Mouse (Mus musculus): ENCODE measurements around the gene Lect2. TPM values are rescaled to one million over a fixed set of nuclear protein-coding genes. Genes with fewer than 3 reads are reported as not detected.

The Lect2 gene
- polyA plus RNA-seq, 1 experiment from 2014 or later: not detected

- Histone ChIP-seq H3K27ac (no peak overlapping the region), H3K36me3 (no peaks in the 10 kb centered on the region), H3K4me1 (peaks cover 32% of the 10 kb centered on the region), H3K9me3 (no peaks in the 10 kb centered on the region), H3K27me3 (replicated peaks) (no peaks in the 10 kb centered on the region), H3K4me2 (replicated peaks) (no peak overlapping the region), H3K4me3 (no peak overlapping the region), H3K9ac (no peak overlapping the region)
- WGBS: 68% methylated on average over 5 of the region's 5 CpGs
- ATAC-seq (ENCODE audit: low FRiP score, low read depth): no peak
These were observed 32.1 kb upstream of the Lect2 start for GRCm38 (mm10) chr13:56580450-56580849.

DNA sequence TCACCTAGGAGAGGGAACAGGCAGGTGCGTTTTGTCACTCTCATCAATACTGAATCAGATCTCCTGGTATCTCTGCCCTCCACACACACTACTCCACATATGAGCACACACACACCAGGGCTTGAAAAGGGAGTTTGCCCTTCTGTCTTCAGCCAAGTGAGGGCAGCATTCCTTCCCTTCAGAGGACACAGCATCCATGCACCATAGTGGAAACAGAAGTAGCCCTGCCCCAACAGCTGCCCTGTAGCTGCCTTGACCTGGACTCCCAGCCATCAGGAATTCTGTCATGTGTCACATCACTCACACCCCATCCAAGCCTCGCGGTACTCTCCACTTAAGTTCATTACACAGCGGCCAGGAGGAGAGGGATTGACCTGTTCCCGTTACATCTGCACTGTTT is 29.8 kb upstream of the Lect2 start:
- 82% methylated on average over 5 of the region's 5 CpGs for WGBS
- H3K27me3 ChIP-seq (replicated peaks): no peaks in the 10 kb centered on the region
- H3K4me1 ChIP-seq: peaks cover 30% of the 10 kb centered on the region
- no peak overlapping the region for H3K9ac ChIP-seq
- no peak overlapping the region for H3K4me3 ChIP-seq
- no peaks in the 10 kb centered on the region for H3K9me3 ChIP-seq
- H3K27ac ChIP-seq: no peak overlapping the region
- no peak overlapping the region for H3K4me2 ChIP-seq (replicated peaks)
- no peak for ATAC-seq (ENCODE audit: low FRiP score, low read depth)
- H3K36me3 ChIP-seq: no peaks in the 10 kb centered on the region

DNA sequence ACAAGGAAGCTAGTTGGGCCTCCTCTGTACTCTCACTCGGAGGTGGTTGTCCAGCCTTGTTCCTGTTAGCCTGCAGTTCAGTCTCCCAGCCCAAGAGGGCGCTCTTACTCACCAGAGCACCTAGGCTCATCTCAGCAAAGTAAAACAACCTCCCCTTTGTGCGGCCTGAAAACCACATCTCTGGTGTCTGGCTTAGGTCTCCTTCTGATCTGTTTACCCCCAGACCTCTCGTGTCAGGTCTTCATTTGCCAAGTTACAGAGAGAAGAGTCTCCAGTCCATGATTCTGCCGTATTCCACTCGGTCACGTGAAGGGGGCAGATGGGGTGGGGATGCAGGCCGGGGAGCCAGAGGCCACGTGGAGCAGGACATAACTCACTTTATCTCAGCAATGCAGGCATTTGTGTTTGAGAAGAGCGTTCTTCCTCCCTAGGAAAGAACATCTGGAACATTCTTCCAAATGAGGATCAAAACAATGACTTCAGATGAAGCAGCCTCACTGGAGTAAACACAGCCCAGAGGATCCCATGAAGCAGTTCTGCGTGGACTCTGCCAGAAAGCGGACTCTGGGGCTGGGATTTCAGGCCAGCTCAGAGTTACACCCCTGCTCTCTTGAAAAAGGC is 27.5 kb upstream of the Lect2 start:
- no peak overlapping the region for H3K27ac ChIP-seq
- ATAC-seq (ENCODE audit: low FRiP score, low read depth): no peak
- H3K9ac ChIP-seq: no peak overlapping the region
- H3K4me2 ChIP-seq (replicated peaks): no peak overlapping the region
- no peaks in the 10 kb centered on the region for H3K36me3 ChIP-seq
- peaks cover 8% of the 10 kb centered on the region for H3K4me1 ChIP-seq
- H3K27me3 ChIP-seq (replicated peaks): no peaks in the 10 kb centered on the region
- WGBS: 56% methylated on average over 12 of the region's 12 CpGs
- H3K4me3 ChIP-seq: no peak overlapping the region
- no peaks in the 10 kb centered on the region for H3K9me3 ChIP-seq

DNA sequence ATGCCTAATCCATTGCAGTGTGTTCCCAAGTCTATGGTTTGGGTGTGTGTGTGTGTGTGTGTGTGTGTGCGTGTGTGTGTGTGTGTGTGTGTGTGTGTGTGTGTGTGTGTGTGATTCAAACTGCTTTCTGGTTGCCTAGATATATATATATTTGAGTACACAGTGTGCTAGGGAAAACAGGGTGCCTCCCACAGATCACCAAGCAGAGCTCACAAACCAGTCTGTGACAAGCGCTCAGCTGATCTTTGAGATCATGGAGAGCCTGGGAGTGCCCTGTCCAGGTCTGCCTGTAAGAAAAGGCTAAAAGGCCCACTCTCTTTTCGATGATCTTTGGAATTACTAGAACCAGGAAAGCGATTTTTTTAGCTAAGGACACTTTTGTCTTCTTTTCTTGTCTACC is 26.8 kb upstream of the Lect2 start:
- ATAC-seq (ENCODE audit: low FRiP score, low read depth): no peak
- no peak overlapping the region for H3K27ac ChIP-seq
- H3K27me3 ChIP-seq (replicated peaks): no peaks in the 10 kb centered on the region
- H3K4me3 ChIP-seq: no peak overlapping the region
- H3K36me3 ChIP-seq: no peaks in the 10 kb centered on the region
- no peak overlapping the region for H3K9ac ChIP-seq
- 78% methylated on average over 4 of the region's 4 CpGs for WGBS
- 0 out of 2 replicates have a peak, but pooled peaks cover 7% of the 10 kb centered on the region for H3K4me1 ChIP-seq
- no peaks in the 10 kb centered on the region for H3K9me3 ChIP-seq
- no peak overlapping the region for H3K4me2 ChIP-seq (replicated peaks)

- WGBS: 92% methylated on average over 8 of the region's 8 CpGs
- Histone ChIP-seq H3K27ac (no peak overlapping the region), H3K9ac (no peak overlapping the region)
These were observed 23.3 kb upstream of the Lect2 start for GRCm38 (mm10) chr13:56571645-56572044.

GRCm38 (mm10) chr13:56566336-56566735 is 18.0 kb upstream of the Lect2 start:
- no peaks in the 10 kb centered on the region for H3K27me3 ChIP-seq (replicated peaks)
- H3K4me2 ChIP-seq (replicated peaks): no peak overlapping the region
- 0 out of 2 replicates have a peak, but pooled peaks cover 4% of the 10 kb centered on the region for H3K4me1 ChIP-seq
- H3K27ac ChIP-seq: no peak overlapping the region
- no peak for ATAC-seq (ENCODE audit: low FRiP score, low read depth)
- no peak overlapping the region for H3K9ac ChIP-seq
- WGBS: 60% methylated on average over 10 of the region's 10 CpGs
- no peak overlapping the region for H3K4me3 ChIP-seq
- no peaks in the 10 kb centered on the region for H3K36me3 ChIP-seq
- no peaks in the 10 kb centered on the region for H3K9me3 ChIP-seq

More at GRCm38 (mm10) chr13:56571645-56572044, 23.3 kb upstream of the Lect2 start:
- Histone ChIP-seq H3K36me3 (no peaks in the 10 kb centered on the region), H3K4me1 (0 out of 2 replicates have a peak, but pooled peaks cover 7% of the 10 kb centered on the region), H3K4me3 (no peak overlapping the region), H3K27me3 (replicated peaks) (no peaks in the 10 kb centered on the region), H3K4me2 (replicated peaks) (no peak overlapping the region), H3K9me3 (no peaks in the 10 kb centered on the region)
- ATAC-seq (ENCODE audit: low FRiP score, low read depth): no peak

DNA sequence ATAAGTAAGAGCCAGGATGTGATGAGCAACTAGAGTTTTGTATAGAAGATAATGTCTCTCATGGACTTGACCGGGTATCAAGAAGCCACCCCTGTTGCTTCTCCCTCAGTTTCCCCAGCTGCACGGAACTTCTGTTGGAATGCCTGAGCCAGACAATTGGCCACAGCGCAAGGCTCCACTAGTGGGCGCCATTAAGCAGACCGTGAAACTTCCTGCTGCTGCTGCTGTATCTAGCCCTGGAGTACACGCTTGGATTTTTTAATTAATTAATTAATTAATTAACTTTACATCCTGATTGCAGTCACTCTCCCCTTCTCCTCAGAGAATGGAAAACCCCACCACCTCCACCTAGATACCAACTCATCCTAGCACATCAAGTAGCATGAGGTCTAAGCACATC is 14.8 kb upstream of the Lect2 start:
- Histone ChIP-seq H3K27me3 (replicated peaks) (no peaks in the 10 kb centered on the region), H3K27ac (no peak overlapping the region), H3K9me3 (no peaks in the 10 kb centered on the region), H3K36me3 (no peaks in the 10 kb centered on the region), H3K9ac (no peak overlapping the region), H3K4me2 (replicated peaks) (no peak overlapping the region), H3K4me1 (0 out of 2 replicates have a peak, but pooled peaks cover 6% of the 10 kb centered on the region), H3K4me3 (no peak overlapping the region)
- 46% methylated on average over 6 of the region's 6 CpGs for WGBS
- ATAC-seq (ENCODE audit: low FRiP score, low read depth): no peak

DNA sequence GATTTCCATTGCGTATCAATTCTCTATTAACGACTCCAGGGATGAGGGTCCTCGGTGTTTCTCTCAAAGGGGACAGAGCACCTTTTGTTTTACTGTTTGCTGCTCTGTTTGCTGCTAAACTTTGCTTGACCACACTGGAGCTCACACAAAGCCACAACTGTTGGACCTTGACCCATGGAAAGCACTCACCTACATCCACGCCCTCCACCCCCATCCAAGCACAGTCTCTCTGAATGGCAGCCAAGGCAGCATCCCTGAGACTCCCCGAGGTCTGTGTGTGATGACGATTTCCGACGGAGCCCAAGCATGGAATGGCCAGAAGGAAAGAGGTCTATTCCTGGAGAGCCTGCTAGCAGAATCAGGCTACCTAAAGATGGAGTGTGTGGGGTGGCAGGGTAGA is 12.8 kb upstream of the Lect2 start:
- 79% methylated on average over 8 of the region's 8 CpGs for WGBS
- Histone ChIP-seq H3K27ac (no peak overlapping the region), H3K4me2 (replicated peaks) (no peak overlapping the region), H3K36me3 (no peaks in the 10 kb centered on the region), H3K27me3 (replicated peaks) (no peaks in the 10 kb centered on the region), H3K9me3 (no peaks in the 10 kb centered on the region), H3K9ac (no peak overlapping the region), H3K4me1 (0 out of 2 replicates have a peak, but pooled peaks cover 2% of the 10 kb centered on the region), H3K4me3 (no peak overlapping the region)
- no peak for ATAC-seq (ENCODE audit: low FRiP score, low read depth)

DNA sequence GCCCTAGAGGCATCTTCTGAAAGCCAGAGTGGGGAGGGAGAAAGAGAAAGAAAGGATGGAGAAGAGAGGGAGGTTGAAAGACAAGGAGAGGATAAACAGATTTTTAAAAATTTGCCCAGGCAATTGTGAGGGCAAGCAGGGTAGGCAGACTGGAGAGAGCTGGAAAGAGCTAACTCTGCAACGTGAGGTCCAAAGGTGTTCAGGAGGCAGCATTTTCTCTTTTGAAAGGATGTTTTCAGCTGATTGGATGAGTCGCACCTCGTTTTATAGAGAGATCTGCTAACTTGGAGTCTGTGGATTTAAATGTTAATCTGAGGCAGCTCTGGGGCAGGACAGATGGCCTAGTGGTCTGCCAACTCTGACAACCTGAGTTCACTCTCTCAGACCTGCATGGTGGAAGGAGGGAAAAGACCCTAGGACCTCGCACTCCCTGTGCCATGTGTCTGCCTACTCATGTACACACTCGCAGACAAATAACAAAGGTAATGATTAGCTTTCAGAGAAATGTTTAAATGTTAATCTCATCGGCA is 11.6 kb upstream of the Lect2 start:
- Histone ChIP-seq H3K4me3 (no peak overlapping the region), H3K36me3 (no peaks in the 10 kb centered on the region), H3K27me3 (replicated peaks) (no peaks in the 10 kb centered on the region), H3K9me3 (no peaks in the 10 kb centered on the region), H3K4me1 (0 out of 2 replicates have a peak, but pooled peaks cover 2% of the 10 kb centered on the region), H3K9ac (no peak overlapping the region), H3K4me2 (replicated peaks) (no peak overlapping the region), H3K27ac (no peak overlapping the region)
- WGBS: 87% methylated on average over 6 of the region's 6 CpGs
- no peak for ATAC-seq (ENCODE audit: low FRiP score, low read depth)

GRCm38 (mm10) chr13:56558811-56559210 is 10.5 kb upstream of the Lect2 start:
- H3K4me1 ChIP-seq: 0 out of 2 replicates have a peak, but pooled peaks cover 2% of the 10 kb centered on the region
- H3K27me3 ChIP-seq (replicated peaks): no peaks in the 10 kb centered on the region
- no peak overlapping the region for H3K27ac ChIP-seq
- H3K9ac ChIP-seq: no peak overlapping the region
- no peak overlapping the region for H3K4me2 ChIP-seq (replicated peaks)
- H3K36me3 ChIP-seq: no peaks in the 10 kb centered on the region
- no peaks in the 10 kb centered on the region for H3K9me3 ChIP-seq
- no peak overlapping the region for H3K4me3 ChIP-seq
- no peak for ATAC-seq (ENCODE audit: low FRiP score, low read depth)
- WGBS: 48% methylated on average over 3 of the region's 3 CpGs

DNA sequence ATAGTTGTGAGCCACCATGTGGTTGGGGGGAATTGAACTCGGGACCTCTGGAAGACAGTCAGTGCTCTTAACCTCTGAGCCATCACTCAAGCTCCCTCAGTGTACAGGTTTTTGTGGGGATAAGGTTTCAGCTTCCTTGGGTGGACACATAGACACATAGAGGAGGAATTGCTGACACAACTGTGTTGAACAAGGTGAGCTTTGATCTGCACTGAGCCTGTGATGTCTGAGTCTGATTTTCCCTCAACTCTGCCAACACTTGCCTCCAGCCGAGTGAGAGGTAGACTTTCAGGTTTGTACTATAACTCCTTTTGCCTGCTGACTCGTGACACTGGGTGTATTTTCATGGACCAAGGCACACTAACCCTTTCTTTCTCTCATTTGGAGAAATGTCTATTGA is 8.4 kb upstream of the Lect2 start:
- no peak for ATAC-seq (ENCODE audit: low FRiP score, low read depth)
- Histone ChIP-seq H3K9me3 (no peaks in the 10 kb centered on the region), H3K4me2 (replicated peaks) (no peak overlapping the region), H3K4me1 (0 out of 2 replicates have a peak, but pooled peaks cover 2% of the 10 kb centered on the region), H3K4me3 (no peak overlapping the region), H3K27ac (no peak overlapping the region), H3K9ac (no peak overlapping the region), H3K36me3 (no peaks in the 10 kb centered on the region), H3K27me3 (replicated peaks) (no peaks in the 10 kb centered on the region)
- WGBS: 83% methylated on average over 3 of the region's 3 CpGs

DNA sequence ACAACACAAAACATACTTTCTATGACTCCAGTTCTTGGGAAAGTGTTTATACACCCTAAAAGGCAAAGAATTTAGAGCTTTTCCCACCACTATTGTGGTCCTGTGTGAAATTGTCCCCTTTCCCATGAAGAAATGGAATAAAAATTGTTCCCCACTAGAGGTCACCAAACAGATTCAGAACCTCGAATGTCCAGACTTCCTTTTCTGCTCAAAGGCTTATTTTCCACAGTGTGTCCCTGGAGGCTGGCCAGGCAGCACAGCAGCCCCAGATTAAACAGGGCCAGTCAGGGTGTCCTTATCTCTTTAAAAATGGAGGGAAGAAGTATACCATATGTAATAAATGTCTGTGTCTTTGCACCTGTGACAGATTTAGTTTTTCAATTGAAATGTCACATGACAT is 7.7 kb upstream of the Lect2 start:
- no peak for ATAC-seq (ENCODE audit: low FRiP score, low read depth)
- Histone ChIP-seq H3K4me2 (replicated peaks) (no peak overlapping the region), H3K36me3 (no peaks in the 10 kb centered on the region), H3K4me1 (0 out of 2 replicates have a peak, but pooled peaks cover 2% of the 10 kb centered on the region), H3K9me3 (no peaks in the 10 kb centered on the region), H3K9ac (no peak overlapping the region), H3K27me3 (replicated peaks) (no peaks in the 10 kb centered on the region), H3K27ac (no peak overlapping the region), H3K4me3 (no peak overlapping the region)
- 10% methylated on average over 1 of the region's 1 CpGs for WGBS

DNA sequence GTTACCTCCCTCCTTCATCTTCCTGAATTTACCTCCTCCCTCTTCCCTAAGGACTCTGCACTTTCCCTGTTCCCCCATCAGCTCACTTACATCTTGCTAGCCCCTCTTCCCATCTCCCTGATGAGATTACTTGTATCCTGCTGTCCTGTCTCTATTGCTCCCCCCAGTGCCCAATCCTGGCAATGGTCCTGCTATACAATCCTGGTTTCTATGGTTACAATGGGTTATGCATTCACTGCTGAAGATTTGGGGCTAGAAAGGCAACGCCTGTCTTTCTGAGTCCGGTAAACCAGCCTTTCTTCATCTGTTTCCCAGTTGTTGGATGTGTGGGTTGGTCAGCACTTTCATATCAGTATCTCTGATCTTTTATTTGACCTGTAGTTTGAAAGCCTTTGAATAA is 6.1 kb upstream of the Lect2 start:
- H3K4me3 ChIP-seq: no peak overlapping the region
- WGBS: 4% methylated on average over 2 of the region's 2 CpGs
- no peak overlapping the region for H3K9ac ChIP-seq
- no peak overlapping the region for H3K27ac ChIP-seq
- ATAC-seq (ENCODE audit: low FRiP score, low read depth): no peak
- no peaks in the 10 kb centered on the region for H3K36me3 ChIP-seq
- no peak overlapping the region for H3K4me2 ChIP-seq (replicated peaks)
- H3K27me3 ChIP-seq (replicated peaks): no peaks in the 10 kb centered on the region
- no peaks in the 10 kb centered on the region for H3K9me3 ChIP-seq
- H3K4me1 ChIP-seq: 0 out of 2 replicates have a peak, but pooled peaks cover 2% of the 10 kb centered on the region

Measured in neural tube, embryonic 12.5 days (tissue).